Mouse (Mus musculus) G1E (cell line): ENCODE data around the gene Tnnc2.

Source experiments
- CTCF ChIP-seq: IDR thresholded peaks from 2 replicates; pipeline ENCODE4 v1.5.1; 2012; ENCODE audit warnings: low read depth, low read length, inconsistent platforms, mixed read lengths
- GATA1 ChIP-seq: IDR thresholded peaks from 2 replicates; pipeline ENCODE4 v1.6.1; 2012; ENCODE audit warnings: borderline replicate concordance, low read length, inconsistent platforms, mixed read lengths
- GATA2 ChIP-seq: IDR thresholded peaks from 2 replicates; pipeline ENCODE4 v1.6.1; 2012; ENCODE audit warnings: low read depth, low read length, inconsistent platforms, borderline replicate concordance
- POLR2AphosphoS5 ChIP-seq: IDR thresholded peaks from 2 replicates; pipeline ENCODE4 v1.6.1; 2012; ENCODE audit warnings: low read depth, low read length, inconsistent platforms; ENCODE audit not compliant: insufficient replicate concordance

- TF ChIP-seq CTCF, result no peak
- TF ChIP-seq GATA1, result no peak
- no peak for TF ChIP-seq POLR2AphosphoS5
- no peak for TF ChIP-seq GATA2
Measured at GRCm38 (mm10) chr2:164776130-164776529, 3.6 kb downstream of the Tnnc2 start.
